Mouse (Mus musculus) cerebellum, adult (tissue): ENCODE measurements at regions not wholly inside any gene's neighbourhood (a gene's known extent, or its start where the extent isn't known, plus 50 kb on each side); places are given as distances from the start of the nearest gene placed in this dataset.

Source experiments
- ATAC-seq: cut with Nextera tagmentation; 2 replicates; pipeline ENCODE4 v1.9.2; 2017; ENCODE audit warnings: mild to moderate bottlenecking, moderate library complexity, mixed read lengths; ENCODE audit not compliant: insufficient number of reproducible peaks, low FRiP score, low TSS enrichment

DNA sequence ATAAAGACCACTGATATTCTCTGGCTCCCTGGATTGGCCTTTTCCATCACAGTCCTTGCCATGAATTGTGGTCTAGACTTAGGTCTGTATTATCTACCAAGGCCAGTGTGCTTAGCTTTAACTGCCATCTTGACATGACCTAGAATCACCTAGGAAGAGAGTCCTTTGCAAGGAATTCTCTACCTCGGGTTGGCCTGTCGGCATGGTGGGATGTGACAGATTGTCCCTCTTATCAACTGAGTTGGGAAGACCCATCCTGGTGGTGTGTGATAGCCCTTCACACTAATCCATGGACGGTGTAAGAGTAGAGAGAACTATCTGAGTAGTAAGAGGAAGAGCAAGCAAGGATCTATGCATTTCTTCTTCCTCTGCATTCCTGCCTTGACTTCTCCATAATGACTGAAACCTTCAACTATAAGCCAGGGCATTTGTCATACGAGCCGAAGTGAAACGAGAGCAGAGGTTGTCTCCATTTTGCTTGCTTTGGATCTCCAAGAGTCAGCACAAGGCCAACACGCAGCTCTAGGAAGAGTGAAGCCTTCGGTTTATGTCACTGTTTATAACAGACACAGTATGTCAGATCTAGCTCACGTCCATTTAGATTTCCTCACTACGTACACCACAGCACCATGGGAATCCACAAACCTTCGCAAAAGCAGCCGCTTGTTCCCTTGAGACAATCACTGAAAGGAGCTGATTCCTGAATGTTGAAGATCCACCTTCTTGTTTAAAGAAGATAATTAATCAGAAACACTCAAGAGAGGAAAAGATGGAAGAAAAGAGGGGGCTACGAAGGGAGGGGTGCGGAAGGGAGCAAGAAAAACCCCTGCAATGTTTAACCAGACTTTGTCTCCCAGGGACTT, 190.9 kb upstream of the Rgma start:
- no peak for ATAC-seq

DNA sequence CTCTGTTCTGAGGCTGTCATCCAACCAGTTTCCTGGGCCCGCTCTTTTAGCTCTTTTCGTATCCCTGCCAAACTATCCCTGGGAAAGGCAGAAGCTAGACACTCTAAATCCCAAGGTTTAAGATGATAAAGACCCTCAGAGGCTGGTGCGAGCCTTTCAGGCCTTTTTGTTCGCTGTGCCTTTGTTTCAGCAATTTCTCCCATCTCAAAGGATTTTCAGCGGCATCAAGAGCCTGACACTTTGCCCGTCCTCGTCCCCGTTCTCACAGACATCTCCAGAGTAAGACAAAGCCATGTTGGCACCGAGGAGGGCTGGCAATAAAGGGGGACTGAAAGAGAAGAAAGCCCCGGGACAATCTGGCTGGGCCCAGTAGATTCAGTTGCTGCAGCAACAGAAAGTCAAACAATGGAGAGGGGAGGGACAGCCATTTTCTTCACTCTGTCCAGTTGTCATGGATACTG, 190.2 kb upstream of the Rgma start:
- ATAC-seq = no peak

DNA sequence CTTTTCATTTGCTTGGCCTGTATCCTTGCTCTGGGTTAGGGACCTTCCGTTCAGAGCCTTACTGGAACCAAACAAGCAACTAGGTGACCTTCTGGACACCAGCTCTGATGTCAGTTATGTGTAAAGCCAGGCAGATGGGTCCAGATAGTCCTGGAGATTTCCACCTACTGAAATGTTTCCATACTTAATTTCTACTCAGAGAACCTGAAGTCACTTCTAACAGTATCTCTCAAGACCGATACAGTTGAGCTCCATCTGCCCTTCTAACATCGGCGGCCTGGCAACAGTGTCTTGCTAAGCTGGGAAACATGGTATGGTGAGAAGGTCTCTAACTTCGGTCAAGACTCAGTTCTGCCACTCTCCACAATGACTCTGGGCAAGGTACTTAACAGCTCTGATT, 189.7 kb upstream of the Rgma start:
- ATAC-seq = no peak

DNA sequence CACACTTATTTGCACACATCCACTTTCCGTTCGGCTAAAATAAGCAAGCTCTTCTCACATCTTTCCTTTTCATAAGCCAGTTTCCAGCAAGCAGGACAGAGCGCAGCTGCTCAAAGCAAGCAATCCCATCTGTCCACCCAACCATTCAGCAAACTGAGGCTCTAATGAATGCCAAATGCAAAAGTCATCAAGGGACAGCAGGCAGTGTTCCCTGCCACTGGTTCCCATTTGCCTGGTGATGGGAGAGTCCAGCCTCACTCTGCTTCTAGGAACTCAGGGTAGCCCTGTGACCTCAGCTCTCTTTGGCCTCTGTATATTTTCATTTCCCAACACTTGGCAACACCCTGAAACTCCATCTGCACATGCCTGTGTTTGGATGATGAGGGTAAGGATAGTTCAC, 188.8 kb upstream of the Rgma start:
- no peak for ATAC-seq

DNA sequence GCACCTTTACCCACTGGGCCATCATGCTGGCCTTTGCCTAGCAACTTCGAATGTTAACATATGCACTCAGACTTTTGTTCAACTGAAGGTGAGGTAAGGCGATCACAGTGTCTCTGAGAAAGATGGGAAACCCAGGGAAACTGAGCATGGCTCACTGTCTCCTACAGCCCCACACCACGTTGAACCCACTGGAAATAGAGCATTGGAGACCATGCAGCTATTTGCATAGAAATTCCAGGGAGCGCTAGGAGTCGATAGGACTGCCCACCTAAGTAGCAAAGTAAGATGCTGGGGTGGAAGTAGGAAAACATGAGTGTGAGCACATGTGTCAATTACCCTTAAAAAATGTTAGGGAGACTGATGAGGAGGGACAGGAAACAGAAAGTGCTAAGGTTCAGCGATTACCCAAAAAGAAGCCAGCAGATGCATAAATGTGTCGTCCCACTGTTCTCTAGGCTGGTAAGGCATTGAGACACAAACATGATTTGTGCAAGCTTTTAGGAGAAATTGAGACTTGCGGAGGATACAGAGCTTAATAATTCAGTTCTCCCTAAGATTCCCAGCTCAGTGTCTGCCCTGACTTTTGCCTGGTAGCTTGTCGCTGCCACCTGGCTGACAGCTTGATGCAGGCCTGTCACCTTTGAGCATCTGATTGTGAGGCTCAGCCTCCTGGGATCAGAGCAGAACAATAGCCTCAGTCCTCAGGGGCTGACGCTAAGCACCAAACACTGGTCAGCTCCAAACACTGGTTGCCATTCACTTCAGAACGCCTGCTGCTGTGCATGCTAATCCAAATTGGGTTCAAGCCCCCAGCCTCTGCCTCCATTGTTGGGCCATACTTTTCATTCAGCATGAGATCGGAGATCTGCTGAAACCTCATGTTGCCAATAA, 183.7 kb upstream of the Rgma start:
- ATAC-seq = no peak

DNA sequence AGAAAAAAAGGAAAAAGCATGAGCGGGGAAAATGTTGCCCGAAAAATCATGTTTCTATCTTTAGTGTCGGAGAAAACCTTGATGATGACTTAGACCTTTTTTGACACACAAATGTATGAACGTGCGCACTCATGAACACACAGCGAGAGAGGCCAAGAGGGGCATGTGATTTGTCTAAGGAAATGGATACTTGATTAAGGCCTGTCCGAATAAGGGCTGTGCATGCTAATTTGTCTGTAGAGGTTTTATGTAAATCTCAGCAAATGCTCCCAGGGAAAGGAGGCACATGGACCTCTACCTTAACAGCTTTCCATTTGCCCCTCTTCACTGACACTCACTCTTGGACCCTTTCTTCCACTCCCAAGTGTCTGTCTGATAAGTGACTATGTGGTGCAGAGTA, 182.5 kb upstream of the Rgma start:
- no peak for ATAC-seq

DNA sequence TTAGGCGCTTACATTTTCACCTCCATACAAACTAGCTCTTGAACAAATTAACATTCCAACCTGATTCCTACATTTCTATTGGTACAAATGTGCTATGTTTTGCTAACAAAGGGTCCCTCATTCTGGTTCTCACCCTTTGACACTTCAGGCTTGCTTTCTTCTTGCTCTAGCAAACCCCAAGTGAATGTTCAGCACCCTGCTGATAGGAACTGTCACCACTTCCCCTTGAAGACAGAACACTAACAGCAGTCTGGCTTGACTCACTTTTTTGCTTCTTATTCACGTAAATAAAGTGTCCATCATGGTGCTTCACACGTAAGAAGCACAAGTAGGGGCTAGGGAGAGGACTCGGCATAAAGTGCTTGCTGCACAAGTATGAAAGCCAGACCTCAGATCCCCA, 180.0 kb upstream of the Rgma start:
- ATAC-seq = no peak

DNA sequence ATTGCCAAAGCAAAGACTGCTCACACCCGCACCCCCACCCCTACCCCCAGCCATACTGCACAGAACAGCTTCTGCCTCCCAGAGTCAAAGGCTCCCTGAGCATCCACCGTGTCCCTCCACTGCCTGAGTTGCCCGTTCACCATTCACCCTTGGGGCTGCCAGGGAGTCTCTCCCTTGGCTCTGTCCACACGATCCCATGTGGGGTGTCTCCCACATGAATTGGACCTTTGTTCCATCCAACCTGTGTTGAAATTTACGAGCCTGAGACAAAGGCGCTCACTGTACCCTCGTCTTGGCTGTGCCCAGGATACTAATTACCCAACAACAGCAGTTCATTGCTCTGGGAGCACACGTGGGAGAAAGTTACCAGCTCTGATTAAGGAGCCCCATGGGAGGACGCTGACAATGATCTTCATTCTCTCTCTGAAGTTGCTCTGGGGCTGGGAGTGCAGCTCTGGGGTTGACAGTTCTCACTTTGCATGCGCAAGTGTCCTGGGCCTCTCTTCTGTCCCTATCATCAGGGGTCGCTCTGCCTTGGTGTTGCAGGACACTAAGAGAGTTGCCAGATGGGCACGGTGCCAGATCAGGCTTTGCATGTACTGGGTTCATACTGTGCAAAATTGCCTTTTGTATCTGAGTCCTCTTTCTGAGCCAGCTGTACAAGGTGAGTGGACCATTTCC, 178.3 kb upstream of the Rgma start:
- ATAC-seq = peak; percentile 20; the same call in 1 of the 2 replicates

DNA sequence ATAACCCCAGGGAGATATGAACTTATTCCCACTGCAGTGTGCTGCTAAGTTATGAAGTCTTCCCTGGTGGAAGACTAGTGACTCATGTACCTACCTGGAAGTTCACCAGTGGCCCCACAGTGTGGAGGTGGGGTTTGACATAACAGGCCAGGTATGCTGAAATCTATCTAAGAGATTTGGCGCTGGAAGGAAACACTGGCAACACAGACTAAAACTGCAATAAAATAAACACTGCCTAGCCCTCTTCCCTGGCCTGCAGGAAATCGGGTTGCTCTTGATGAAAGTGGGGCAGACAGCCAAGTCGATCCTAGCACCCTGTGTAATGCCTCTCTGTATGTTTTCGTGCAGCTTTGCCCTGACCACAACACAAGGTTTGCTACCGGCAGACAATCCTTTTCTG, 177.2 kb upstream of the Rgma start:
- no peak for ATAC-seq

DNA sequence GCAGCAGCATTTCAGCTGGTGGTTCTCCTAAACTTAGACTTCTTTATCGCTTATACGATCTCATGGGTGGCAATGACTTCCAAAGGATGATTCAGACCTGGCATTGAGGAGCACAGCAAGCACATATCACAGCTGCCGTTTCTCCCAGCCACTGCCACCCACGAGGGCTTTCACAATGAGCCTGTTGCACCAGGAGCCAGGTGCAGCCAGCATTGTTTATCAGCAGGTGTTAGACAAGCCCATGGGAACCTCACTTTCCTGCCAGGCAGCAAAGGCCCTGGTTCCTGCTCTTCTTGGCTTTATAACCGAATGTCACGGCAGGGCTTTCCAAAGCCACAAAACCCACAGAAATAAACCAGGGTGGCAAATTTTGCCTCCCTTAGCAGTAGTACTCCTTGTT, 175.3 kb upstream of the Rgma start:
- ATAC-seq = no peak

DNA sequence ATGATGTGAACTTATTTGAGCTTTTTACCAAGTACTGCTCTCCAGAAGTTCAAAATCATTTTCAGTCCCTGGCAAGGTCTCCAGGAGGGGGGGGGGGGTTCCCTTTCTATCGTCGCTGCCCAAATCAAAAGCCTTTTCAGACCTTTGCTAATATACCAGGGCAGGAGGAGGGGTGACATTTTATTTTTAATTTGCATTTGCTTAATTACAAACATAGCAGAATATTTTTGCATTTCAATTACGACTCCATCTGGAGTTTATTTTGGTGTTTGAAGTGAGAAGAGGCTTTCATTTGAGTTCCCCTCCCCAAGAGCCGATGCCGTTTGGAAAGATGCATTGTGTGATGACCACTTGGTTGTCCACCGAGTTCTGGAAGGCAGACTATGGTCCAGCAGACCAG, 174.0 kb upstream of the Rgma start:
- no peak for ATAC-seq

DNA sequence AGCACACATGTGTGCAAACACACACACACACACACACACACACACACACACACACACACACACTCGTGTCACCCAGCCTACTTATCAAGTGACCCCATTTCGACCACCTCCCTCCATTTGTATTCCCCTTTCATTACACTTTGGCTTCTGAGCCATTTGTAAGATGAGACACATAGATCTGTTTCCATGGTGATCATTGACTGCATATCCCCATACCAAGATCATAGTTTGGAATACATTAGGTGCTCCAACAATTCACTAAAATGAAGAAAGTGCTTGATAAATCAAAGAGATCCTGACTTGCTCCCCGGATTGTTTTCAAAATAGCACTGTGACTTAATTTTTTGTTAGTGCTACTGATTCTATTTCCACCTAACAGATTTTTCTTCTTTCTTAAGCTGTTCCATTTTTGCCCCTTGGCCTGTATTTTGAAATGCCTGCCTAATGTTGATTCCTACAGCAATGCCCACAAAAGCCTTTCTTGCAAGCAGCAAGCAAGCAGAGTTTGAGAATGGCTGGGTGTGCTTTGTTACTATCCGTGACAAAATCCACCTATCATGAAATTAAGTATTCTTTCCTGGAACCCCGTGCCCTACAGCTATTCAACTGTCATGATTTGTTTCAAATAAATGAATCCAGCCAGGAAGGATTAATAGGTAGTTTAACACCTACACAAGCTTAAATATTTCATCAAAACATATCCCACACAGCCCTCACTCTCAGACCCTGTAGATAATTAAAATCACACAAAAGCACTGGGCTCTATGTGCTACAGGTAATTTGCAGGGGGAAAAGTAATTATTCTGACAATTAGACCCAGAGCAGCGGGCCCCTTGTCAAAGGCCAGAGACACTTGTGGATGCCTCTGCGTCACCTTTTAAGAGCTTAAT, 168.1 kb upstream of the Rgma start:
- no peak for ATAC-seq

DNA sequence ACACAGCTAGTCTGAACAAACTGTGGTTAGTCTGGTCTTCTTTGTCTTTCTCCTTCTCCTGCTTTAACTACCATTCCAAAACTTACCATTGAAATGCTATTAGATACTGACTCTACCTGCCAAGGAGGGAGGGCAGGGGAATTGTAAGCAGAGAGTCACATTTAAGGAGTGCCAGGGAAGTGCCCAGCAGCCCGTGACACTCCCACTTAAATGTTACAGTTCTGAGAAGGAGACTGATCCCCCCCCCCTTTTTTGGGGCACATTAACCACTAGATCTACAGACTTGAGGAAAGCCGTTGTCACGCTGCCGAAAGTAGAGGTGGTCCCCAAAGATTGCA, 166.9 kb upstream of the Rgma start:
- no peak for ATAC-seq

DNA sequence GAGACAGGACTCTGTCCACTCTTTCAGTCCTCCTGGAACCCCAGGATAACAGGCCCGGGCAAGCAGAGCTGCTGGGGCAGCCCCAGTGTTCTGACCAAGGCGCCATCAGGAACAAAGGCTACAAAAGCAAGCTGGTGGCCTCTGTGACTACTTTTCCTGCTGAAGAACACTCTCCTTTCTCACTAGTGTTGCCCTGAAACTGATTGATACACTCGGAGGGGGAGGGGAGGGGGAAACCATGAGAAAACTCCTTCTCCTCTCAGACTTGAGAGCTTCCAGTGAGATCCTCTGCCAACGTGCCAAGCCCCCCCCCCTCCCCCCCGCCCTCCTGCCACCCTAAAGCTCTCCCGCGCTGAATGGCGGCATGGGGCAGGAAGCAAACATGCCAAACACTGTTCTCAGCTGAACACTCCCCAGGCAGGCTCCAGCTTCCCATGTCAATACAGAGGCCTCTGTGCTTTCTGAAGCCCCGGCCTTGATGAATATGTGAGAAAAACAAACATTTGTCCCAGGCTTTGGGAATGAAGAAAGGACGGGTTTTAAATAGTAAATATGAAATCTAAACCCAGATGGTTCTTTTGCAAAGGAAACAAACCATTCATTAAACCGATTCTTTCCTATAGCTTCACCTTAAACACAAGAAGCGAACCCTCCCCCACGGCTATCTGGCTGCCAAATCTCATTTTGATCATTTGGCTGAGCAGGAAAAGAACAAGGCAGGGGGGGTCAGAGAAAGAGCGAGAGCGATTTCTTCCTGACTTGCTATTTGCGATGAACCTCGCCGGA, 166.3 kb upstream of the Rgma start:
- ATAC-seq = peak; percentile 49

DNA sequence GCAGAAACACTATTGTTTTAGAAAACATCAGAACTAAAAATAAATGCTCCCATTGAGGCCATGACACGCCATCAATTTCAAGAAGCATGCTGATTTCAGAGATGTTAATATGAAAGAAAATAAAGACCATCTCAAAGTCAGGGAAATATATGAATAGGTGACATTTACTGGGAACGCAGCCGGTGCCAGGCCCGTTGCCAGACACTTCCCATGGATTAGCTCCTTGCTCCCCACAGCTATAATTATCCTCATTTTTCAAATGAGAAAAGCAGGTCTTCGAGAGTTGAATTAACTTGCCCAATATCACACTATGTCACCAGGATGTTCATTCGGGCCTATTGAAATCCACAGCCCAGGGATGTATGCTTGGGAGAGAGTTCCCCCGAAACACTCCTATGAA, 165.2 kb upstream of the Rgma start:
- ATAC-seq = no peak

DNA sequence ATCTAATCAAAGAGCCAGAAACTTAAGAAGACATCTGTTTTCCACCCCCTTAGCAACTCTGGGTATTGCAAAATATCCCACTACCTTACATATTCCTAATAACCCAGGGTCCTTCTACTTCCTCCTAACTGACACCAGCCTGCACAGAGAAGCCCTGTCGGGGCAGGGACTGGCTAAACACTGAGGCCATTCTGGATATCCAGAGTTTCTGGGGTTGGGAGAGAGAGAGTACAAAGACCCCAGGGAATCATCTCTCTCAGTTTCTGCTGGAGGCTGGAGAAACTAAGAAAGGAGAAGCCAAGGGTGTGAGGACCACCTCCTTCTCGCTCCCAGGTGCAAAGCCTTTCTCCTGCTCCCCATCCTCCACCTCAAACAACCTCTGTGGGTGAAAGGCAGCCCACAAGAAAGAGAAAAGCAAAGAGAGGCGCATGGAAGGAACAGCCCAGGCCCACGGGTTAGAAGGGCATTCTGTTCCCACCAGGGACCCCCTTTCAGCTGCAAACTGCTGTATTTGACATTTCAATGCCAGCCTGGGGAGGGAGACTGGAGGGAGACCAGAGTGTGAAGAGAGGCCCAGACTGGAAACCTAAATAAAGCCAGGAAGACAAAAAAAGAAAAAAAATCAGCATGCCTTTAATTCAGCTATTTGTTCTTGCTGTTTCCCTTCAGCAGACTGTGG, 152.9 kb upstream of the Rgma start:
- no peak for ATAC-seq

DNA sequence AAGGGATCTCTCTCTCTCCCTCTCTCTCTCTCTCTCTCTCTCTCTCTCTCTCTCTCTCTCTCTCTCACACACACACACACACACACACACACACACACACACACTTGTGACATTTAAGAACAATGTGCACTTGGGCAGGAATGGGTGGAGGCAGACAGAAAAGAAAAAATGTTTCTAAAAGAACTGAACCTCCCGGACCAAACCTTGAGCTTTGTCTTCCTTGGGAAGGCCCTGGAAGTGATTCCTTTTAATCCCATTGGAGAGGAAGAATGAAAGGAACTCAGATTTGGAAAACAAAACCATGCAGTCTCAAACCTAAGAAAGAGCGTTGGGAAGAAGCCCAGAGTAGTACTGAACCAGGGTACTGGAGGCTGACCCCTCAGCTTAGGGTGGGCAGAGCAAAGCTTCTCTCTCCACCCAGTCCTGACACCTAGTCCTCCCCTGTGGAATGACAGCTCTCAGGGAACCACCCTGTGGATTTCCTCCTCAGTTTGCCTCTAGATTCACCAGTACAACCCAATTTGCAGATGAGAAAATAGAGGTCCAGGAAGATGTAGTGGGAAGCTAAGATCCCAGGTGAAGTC, 152.3 kb upstream of the Rgma start:
- no peak for ATAC-seq

DNA sequence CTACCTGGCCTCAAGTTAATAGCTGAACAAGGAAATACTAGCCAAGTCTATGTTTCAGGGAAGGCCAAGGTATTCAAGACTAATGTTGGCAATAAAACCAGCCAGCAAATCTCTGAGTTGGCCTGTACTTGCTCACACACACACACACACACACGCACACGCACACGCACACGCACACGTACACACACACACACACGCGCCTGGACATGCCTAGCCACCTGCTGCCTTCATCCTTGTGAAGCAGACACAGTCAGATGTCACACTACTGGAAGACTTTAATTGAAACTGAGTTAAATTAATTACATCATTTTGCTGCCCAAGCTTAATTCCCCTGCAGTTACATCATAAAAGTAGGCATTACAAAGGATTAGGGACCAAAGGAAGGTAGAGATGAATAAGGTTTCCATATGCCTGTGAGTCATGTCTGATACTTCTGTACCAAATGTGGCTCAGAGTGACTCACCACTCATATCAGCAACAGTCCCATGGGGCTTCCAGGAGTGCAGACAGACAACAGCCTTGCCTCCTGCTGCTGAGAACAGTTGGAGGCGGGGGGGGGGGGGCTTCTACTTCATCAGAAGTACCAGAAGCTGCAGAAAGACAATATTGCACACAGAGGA, 141.7 kb upstream of the Rgma start:
- ATAC-seq = no peak
